Mouse (Mus musculus): ENCODE measurements around the gene BC049762.

- TF ChIP-seq POLR2A (IDR thresholded peaks at IDR 0.05; ENCODE audit: low read depth, low read length): no peak
- TF ChIP-seq CTCF (conservative IDR thresholded peaks at IDR 0.05; ENCODE audit: insufficient read depth, insufficient read length, low read depth, low read length): no peak
Observed at GRCm38 (mm10) chr11:51257006-51257405, 5.8 kb downstream of the BC049762 start.

Measured in kidney, adult 2 months (tissue).